Mouse (Mus musculus) yolk sac, embryonic 10.5 days (tissue): Measurements from ENCODE around the gene Syne4.

Source experiments
- DNase-seq: peaks from one replicate; pipeline ENCODE4 v3.0.0-alpha.2; 2017; ENCODE audit warnings: low spot score

The Syne4 gene

GRCm38 (mm10) chr7:30314721-30315155 lies at the start of gene Syne4:
TSS of gene Syne4 (plus strand) at chr7:30314807.
- DNase-seq: peak; percentile 85

GRCm38 (mm10) chr7:30265041-30265440 lies 49.6 kb upstream of the Syne4 start:
- peak; percentile 44 for DNase-seq

- DNase-seq: no peak
Observed at GRCm38 (mm10) chr7:30265531-30265930, 49.1 kb upstream of the Syne4 start.

- no peak for DNase-seq
Observed at GRCm38 (mm10) chr7:30265935-30266334, 48.7 kb upstream of the Syne4 start.

GRCm38 (mm10) chr7:30266780-30267179 lies 47.8 kb upstream of the Syne4 start:
- no peak for DNase-seq

- DNase-seq: no peak
Observed at GRCm38 (mm10) chr7:30269641-30270040, 45.0 kb upstream of the Syne4 start.

- DNase-seq: no peak
Observed at GRCm38 (mm10) chr7:30274383-30274782, 40.2 kb upstream of the Syne4 start.

GRCm38 (mm10) chr7:30278911-30279310 lies 35.7 kb upstream of the Syne4 start:
- no peak for DNase-seq

- DNase-seq: no peak
Observed at GRCm38 (mm10) chr7:30279536-30279935, 35.1 kb upstream of the Syne4 start.

GRCm38 (mm10) chr7:30279951-30280669 lies 34.5 kb upstream of the Syne4 start, which contains the start of the genes Thap8 and Wdr62:
TSS of gene Thap8 (plus strand) at chr7:30280094.
TSS of gene Wdr62 (minus strand) at chr7:30280419.
- peak; percentile 96 for DNase-seq

GRCm38 (mm10) chr7:30280670-30281138 lies 33.9 kb upstream of the Syne4 start:
- peak; percentile 89 for DNase-seq

GRCm38 (mm10) chr7:30281522-30281921 lies 33.1 kb upstream of the Syne4 start:
- DNase-seq: no peak

GRCm38 (mm10) chr7:30282740-30283139 lies 31.9 kb upstream of the Syne4 start:
- no peak for DNase-seq

GRCm38 (mm10) chr7:30286701-30287410 lies 27.8 kb upstream of the Syne4 start:
- no peak for DNase-seq

GRCm38 (mm10) chr7:30288046-30288445 lies 26.6 kb upstream of the Syne4 start:
- no peak for DNase-seq

- no peak for DNase-seq
Observed at GRCm38 (mm10) chr7:30289071-30289713, 25.4 kb upstream of the Syne4 start.

GRCm38 (mm10) chr7:30289714-30290399 lies 24.8 kb upstream of the Syne4 start:
- DNase-seq: no peak

- DNase-seq: peak; percentile 54
Observed at GRCm38 (mm10) chr7:30291215-30292131, 23.1 kb upstream of the Syne4 start, which contains the start of gene Clip3. TSS of gene Clip3 (plus strand) at chr7:30291728.

GRCm38 (mm10) chr7:30293795-30294194 lies 20.8 kb upstream of the Syne4 start:
- no peak for DNase-seq

- DNase-seq: no peak
Observed at GRCm38 (mm10) chr7:30294296-30294695, 20.3 kb upstream of the Syne4 start.

GRCm38 (mm10) chr7:30295103-30295502 lies 19.5 kb upstream of the Syne4 start:
- DNase-seq: no peak
